Mouse (Mus musculus) ovary, adult 18-20 months (tissue): ENCODE data around the gene Icosl.
A peak's percentile ranks its signal among the peaks of the same experiment; 100 is the strongest.
"Not testable (repeated sequence)": the region's sequence is repeated elsewhere in the genome, so short reads cannot be mapped to it uniquely, and the experiment has no call there.

Experiments
- DNase-seq: peaks from one replicate; pipeline ENCODE4 v3.0.0; 2022; ENCODE audit warnings: low spot score, mixed read lengths

Icosl gene

GRCm38 (mm10) chr10:78074977-78075376 lies 5.9 kb downstream of the Icosl start:
- DNase-seq = no peak

GRCm38 (mm10) chr10:78077862-78078261 lies 8.8 kb downstream of the Icosl start:
- no peak for DNase-seq

GRCm38 (mm10) chr10:78078276-78078675 lies 9.2 kb downstream of the Icosl start:
- no peak for DNase-seq

GRCm38 (mm10) chr10:78079955-78080591 lies 11.0 kb downstream of the Icosl start:
- DNase-seq = peak; percentile 45

- no peak for DNase-seq
These were observed 15.0 kb downstream of the Icosl start for GRCm38 (mm10) chr10:78084073-78084472.

- DNase-seq = no peak
These were observed 16.6 kb downstream of the Icosl start for GRCm38 (mm10) chr10:78085711-78086110.

GRCm38 (mm10) chr10:78086444-78087061 lies 17.5 kb downstream of the Icosl start:
- no peak for DNase-seq

- no peak for DNase-seq
These were observed 18.0 kb downstream of the Icosl start for GRCm38 (mm10) chr10:78087101-78087511.

GRCm38 (mm10) chr10:78090246-78090645 lies 21.1 kb downstream of the Icosl start:
- no peak for DNase-seq

- DNase-seq = no peak
These were observed 21.8 kb downstream of the Icosl start for GRCm38 (mm10) chr10:78090706-78091491.

- DNase-seq = no peak
These were observed 23.0 kb downstream of the Icosl start for GRCm38 (mm10) chr10:78091865-78092724.

GRCm38 (mm10) chr10:78092725-78093029 lies 23.6 kb downstream of the Icosl start:
- no peak for DNase-seq

- DNase-seq = no peak
These were observed 26.1 kb downstream of the Icosl start for GRCm38 (mm10) chr10:78095221-78095620.

GRCm38 (mm10) chr10:78095954-78096931 lies 27.1 kb downstream of the Icosl start:
- DNase-seq = peak; percentile 53

GRCm38 (mm10) chr10:78099860-78100259 lies 30.8 kb downstream of the Icosl start:
- not testable (repeated sequence) for DNase-seq

GRCm38 (mm10) chr10:78100989-78101780 lies 32.1 kb downstream of the Icosl start:
- no peak for DNase-seq

- peak; percentile 57 for DNase-seq
These were observed 35.7 kb downstream of the Icosl start for GRCm38 (mm10) chr10:78104555-78105490.

- no peak for DNase-seq
These were observed 36.4 kb downstream of the Icosl start for GRCm38 (mm10) chr10:78105548-78105947.

- no peak for DNase-seq
These were observed 45.5 kb downstream of the Icosl start for GRCm38 (mm10) chr10:78114521-78115092.
